Mouse (Mus musculus) urinary bladder, adult 18-20 months (tissue): ENCODE data around the gene Lgals7.

ENCODE experiments used
- DNase-seq, 2 experiments: peaks; one replicate each; pipeline ENCODE4 v3.0.0; 2022; ENCODE audit warnings: low spot score in 2 of 2, mixed read lengths in 2 of 2

Gene Lgals7

DNA sequence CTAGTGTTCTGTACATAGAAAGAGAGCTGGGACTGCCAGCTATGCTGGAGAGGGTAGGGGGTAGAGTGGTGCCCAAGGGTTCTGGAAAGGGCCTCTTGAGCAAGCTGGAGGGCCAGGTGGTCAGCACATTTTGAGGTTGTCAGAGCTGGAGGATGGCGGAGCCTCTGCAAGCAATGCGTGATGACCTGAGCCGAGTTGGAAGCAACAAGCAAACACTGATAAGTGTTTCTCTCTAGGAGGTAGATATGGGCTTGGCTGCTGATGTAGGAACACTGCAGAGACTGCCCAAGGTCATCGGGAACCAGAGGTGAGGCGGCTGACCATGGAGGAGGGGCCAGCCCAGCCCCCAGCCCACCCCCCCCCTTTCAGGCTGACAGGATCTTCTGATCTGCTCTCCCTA, 32.7 kb upstream of the Lgals7 start:
- DNase-seq = no peak

DNA sequence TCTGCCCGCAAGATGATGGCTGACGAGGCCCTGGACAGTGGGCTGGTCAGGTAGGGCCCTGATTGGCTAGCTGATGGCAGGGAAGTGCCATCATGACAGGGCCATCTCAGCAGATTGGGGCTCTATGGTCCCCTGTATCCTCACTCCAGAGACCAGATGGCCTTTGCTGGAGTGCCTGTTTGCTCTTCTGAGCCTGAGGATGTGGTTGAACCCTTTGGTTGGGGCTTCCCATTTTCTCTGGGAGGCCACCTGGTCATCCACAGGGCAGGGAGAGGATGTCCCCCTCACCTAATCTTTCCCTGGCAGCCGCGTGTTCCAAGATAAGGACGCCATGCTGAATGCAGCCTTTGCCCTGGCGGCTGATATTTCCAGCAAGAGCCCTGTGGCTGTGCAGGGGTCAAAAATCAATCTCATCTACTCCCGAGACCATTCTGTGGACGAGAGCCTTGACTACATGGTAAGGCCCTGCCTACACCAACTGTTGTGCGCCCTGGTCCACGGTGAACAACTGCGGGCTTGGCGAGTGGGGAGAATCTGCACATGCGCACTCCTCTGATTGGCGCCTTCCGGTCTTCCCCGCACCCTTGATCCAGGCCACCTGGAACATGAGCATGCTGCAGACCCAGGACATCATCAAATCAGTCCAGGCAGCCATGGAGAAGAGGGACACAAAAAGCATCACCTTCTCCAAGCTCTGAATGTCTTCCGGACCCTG, 32.1 kb upstream of the Lgals7 start:
- DNase-seq = no peak

DNA sequence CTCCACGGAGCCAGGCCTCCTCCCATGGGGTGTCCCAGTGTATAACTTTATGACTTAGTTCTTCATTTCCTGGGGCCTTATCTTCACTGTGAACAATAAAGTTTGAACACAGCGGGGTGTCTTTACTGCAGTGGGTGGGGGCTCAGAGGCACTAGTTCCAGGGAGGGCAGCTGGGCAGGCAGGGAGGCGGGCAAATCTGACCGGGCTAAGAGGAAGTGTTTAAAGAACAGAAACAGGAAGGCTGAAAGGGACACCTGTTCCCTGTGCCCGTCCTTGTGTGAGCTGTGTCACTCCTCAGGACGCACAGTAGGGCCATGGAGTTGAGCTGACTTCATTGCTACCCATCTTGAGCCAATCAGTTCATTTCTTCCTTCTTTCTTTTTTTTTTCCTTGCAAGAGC, 31.5 kb upstream of the Lgals7 start:
- no peak for DNase-seq

DNA sequence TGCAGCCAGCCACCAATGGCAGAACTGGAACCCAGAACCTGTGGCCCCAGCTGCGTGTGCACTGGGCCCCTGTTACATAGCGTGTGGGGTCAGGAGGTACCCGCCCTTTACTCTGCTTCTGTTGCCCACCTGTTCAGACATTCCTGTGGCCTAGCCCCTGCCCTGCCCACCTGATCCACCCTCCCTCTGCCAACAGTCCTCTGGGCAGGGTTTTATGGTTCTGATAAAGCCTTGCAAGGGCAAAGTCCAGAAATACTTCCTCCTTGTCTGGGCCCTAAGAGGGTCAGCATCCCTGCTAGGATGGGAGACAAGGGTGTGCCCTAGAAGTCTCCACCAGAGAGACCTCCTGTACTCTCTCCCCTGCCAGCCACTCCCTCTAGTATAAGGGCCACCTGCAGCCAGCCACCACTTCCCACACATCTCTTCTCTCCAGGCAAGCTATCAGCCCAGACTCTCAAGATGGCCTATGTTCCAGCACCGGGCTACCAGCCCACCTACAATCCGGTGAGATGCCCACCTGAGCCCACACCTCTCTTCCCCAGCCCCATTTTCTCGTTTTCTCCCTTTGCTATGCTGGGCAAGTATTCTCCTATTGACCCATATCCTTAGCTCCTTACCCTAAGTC, 29.8 kb upstream of the Lgals7 start, which contains the start of gene Lgals4:
TSS of gene Lgals4 (plus strand) at position 132 of the 625 bp plus-strand sequence.
- DNase-seq = no peak

DNA sequence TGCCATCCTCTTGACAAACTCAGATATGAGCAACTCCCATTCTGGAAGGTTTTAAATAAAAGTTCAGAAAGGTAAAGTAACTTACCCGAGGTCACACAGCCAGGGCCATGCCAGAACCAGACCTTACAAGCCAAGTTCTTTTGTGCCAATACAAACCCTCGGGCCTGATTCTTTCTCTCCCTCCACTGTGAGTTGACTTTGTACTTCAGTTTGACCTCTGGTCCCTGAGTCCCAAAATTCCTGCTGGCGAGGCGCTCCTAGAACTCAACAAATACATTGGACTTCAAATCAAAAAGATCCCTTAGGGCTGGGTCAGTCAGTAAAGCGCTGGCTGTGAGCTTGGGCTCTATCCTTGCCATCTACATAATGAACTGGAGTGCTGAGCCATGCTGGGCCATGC, 26.7 kb upstream of the Lgals7 start:
- no peak for DNase-seq

DNA sequence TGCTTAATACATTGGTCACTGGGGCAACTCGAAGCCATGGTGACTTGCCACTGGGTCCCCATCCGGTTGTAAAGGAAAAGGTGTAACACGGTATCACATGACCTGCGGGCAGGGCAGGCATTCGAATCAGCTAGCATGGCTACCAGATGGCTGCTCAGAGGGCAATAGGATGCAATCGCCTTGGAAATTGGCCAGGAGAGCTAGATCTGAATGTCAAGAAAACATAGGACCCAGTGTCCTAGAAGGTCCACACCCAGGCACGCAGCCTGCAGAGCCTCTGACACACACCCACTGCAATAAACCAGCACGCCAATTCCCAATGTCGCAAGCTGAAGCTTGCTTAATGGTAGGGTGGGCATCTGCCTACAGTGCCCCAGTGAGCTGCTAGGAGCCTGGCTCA, 25.3 kb upstream of the Lgals7 start:
- DNase-seq = no peak

DNA sequence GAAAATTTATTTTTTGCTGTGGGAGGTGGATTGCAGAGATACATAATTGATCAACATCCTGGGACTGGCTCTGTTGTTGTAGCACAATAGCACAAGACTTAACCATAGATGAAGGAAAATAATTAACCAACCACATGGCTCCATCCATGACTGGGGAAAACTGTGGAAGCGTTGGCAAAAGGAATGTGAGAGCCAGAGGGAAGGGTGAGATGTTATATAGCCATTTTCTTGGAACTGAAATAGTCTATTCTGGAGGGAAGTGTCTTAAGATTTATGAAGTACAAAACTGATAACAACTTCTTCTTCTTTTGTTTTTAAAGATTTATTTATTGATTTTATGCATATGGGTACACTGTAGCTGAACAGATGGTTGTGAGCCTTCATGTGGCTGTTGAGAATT, 16.4 kb upstream of the Lgals7 start:
- DNase-seq = no peak

DNA sequence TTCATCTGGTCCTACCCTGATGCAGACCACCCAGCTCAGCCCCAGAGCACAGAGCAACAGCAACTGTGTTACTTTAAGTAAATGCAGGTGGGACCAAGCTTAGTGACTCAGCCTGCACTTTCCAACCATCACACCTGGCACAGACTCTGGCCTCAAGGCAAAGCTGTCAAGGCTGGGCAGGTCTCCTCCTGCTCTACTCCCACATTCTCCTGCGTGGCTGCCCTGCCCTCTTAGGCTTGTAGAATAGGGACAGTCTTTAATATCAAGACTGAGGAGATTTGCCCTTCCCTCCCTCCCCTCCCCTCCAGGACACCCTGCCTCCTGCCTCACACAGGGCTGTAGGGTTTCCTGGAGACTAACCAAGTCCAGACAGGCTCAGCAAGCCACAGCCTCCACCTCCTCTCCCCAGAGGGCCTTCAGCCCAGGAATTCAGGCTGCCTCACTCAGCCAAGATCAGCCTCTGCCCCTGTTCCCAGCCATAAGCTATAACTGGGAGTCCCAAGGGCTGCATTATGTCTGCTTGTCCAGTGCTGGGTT, 13.9 kb upstream of the Lgals7 start:
- peak in 1 of 2 experiments; percentile 66 for DNase-seq

DNA sequence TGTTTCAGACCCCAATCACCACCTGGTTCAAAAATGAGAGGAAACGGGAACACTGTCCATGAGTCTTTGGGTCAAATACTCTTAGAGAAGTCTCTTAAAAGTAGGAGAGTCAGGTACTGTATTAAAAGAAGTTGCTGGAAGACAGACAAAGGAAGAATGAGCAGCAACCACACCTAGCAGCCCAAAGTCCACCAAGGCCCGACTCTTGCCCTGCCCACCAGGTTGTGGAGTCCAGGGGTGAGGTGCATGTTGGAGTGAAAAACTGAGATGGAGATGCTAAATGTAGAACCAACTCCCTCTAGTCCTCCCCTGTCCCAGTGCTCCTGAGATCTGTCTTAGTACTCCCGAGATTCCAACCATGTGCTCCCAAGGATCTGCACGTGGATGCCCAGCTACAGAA, 13.0 kb upstream of the Lgals7 start:
- DNase-seq = no peak

DNA sequence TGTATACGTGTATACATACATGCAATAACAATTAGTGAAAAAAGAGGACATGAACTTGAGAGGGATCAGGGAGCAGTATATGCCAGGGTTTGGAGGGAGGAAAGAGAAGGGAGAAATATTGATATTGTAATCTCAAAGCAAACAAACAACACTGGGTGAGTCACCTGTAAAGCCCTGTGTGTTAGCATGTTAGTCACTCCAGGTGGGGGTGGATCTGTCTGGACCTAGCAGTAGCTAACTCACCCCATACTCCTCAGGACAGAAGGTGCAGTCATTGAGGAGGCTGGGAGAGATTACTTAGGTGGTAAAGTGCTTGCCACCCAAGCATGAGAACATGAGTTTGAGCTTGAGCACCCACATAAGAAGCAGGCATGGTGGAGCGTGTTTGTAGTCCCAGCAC, 3.7 kb upstream of the Lgals7 start:
- DNase-seq = no peak

DNA sequence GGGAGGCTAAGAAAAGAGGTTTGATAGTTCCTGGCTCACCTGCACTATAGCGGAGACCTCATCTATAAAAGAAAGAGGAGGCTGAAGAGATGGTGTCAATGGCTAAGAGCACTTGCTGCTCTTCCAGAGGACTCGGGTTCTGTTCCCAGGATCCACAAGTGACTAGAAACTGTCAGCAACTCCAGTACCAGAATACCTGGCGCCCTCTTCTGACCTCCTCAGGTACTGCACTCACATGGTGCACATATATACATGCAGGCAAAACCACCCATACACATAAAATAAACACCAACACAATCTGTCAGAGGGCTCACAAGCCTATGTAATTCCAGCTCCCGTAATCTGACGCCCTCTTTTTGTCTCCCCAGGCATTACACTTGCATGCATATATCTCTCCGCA, 2.8 kb upstream of the Lgals7 start:
- DNase-seq = no peak

DNA sequence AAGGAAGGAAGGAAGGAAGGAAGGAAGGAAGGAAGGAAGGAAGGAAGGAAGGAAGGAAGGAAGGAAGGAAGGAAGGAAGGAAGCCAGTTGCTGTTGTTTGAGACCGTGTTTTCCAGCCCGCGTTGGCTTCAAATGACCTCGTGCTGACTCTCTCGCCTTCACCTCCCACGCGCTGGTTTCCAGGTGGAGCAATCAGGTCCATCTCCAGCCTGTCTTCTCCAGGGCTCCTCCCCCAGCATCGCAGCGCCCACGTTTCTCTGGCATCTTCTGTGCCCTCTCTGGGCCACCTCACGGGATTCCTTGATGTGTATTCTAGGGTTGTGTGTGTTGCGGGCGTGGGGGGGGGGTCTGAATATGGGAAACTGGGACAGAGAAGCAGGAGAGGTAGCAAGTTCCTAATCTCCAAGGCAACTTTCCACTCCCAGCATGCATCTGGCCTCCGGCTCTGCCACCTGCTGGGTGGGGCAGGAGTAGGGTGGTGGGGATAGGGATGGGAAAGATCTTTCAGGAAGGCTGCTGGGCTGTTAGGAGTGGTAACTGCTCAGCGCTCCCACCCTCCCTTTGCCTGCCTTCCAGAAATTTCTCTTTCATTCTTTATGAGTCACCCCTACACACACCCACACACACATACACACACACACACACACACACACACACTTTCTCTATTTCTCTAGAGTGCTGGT, 695 bp upstream of the Lgals7 start:
- no peak for DNase-seq

DNA sequence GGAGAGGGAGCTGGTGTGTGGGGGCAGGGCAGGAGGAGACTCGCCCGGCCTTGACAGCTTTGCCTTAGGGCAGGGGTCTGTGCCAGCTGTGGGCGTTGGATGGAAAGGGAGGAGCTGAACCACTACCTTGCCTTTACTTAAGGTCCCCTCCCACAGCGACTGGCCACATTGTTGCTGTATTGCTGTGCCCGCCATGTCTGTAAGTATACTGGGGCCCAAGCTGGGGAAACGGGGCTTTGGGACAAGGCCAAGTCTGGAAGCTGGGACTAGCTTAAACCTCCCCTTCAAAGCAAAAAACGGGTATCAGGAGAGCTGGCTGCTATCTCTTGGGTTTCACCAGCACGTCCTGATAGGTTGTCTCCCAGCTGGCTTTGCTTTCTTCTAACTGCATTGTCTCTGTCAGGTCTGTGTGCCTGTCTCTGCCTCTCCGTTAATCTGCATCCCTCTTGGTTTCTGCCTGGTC, 666 bp downstream of the Lgals7 start:
- no peak for DNase-seq

DNA sequence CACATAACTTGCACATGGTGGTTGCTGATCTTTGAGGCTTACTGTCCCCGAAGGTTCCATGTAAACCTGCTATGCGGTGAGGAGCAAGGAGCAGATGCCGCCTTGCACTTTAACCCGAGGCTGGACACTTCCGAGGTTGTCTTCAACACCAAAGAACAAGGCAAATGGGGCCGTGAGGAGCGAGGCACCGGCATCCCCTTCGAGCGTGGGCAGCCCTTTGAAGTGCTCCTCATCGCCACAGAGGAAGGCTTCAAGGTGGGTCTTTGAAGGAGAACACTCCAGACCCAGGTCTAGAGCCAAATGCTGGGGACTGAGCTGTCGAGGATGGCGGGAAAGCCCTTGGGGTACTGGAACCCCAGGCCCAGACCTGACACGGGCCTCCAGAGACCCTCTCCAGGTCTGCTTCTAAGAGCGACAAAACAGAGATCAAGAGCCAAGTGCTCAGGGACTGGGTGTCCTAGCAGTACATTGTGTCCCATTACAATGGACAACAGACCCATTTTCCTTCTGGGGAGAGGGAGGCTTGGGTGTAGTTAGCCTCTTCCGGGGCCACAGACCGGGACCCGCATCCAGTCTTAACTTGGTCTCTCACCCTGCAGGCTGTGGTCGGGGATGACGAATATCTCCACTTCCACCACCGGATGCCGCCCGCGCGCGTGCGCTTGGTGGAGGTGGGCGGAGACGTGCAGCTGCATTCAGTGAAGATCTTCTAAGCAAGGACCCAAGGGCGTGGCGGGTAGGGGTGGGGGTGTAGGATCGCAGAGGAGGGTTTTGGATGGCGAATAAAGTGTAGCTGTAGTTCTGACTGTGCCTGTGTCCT, 2.0 kb downstream of the Lgals7 start:
- DNase-seq = peak; percentile 68 to 78

DNA sequence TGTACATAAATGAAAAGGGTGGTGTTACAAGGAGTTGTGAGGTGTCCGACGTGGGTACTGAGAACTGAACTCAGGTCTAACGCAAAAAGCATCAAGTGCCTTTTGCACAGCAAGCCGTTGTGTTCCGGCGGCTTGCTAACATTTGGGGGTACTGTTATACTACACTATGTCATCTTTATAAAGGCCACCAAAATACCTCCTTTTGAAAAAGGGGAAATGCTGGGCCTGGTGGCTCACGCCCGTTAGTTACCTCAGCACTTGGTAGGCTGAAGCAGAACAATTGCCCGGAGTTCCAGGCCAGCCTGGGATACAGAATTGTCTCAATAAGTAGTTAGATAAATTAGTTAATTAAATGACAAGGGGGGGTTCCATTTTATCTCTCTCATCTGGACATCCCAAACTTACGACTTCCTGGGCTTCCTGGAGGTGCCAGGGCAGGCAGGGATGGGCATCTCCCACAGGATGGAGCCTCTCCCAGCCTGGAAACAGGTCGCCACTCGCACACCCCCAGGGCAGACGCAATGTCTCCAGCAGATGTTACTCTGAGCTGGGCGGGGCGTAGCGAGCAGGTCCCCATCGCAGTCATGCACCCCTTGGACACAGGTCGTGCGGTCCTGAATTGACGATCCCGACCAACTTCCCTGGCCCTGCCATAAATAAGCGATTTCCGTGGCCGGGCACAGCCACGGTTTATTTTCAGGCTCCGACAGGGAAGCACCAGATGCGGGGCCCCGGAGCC, 3.3 kb downstream of the Lgals7 start:
- DNase-seq = no peak

DNA sequence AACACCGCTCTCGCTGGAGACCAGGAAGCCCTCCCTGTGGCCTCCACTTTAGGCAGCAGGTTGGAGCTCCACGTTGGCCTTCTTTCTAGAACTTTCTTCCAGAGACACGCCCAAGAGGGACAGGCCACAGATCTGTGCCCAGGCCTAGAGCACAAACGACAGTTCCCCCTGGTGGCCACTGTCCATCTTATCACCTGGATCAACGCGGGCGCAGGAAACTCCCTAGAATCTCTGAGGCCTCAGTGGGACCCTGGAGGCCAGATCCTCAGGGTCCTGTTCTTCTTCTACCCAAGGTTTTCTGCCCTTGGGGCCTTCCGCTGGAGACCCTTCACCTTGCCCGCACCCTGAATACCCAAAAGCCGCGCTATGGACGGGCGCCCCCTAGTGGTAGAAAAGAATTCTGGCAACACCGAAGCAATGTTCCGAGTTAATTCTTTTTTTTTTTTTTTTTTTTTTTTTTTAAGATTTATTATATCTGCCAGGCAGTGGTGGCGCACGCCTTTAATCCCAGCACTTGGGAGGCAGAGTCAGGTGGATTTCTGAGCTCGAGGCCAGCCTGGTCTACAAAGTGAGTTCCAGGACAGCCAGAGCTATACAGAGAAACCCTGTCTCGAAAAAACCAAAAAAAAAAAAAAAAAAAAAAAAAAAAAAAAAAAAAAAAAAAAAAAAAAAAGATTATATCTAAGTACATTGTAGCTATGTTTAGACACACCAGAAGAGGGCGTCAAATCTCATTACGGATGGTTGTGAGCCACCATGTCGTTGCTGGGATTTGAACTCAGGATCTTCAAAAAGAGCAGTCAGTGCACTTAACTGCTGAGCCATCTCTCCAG, 4.1 kb downstream of the Lgals7 start:
- peak; percentile 56 to 64 for DNase-seq

DNA sequence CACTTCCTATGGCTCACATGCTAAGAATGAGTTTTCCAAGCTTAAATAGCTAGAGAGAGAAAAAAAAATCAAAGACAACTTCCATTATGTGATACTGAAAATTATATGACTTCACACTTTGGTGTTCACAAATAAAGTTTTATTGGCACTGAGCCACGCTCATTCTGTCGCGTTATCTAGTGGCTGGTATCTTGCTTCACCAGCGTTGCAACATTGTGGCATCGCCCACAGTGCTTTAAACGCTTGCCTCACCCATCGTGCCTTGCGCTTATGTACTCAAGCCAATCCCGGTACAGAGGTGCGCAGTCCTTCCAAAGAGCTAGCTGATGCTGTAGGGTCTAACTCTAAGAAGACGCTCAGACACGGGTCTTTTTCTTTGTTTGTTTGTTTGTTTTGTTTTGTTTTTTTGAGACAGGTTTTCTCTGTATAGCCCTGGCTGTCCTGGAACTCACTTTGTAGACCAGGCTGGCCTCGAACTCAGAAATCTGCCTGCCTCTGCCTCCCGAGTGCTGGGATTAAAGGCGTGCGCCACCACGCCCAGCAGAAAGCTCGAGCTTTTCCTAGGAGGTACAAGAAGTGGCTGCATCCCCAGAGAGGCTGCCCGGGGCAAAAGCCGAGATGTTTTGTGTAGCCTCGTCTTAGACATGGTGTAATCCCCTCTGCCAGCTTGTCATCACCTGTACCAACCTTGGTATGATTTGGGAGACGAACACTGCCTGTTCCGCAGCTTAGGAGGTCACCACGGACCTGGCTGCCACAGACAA, 7.4 kb downstream of the Lgals7 start:
- no peak for DNase-seq

DNA sequence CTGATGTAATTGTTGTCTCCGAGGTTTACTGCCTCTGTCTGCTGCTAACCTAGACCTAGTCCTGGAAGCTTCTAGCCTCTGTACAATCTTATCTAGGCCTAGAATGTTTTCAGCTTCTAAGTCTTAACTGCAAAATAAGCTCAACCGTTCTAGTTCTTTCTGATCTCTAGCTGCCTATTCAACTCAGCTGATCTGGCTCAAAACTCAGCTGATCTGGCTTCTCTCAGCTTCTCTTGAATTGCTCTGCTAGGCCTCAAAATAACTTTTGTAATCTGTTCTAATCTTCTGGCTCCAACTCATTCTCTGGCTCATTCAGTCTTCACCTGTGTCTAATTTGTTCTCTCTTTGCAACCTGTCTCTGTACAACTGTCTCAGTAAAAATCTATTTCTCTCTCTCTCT, 10.9 kb downstream of the Lgals7 start:
- no peak for DNase-seq

DNA sequence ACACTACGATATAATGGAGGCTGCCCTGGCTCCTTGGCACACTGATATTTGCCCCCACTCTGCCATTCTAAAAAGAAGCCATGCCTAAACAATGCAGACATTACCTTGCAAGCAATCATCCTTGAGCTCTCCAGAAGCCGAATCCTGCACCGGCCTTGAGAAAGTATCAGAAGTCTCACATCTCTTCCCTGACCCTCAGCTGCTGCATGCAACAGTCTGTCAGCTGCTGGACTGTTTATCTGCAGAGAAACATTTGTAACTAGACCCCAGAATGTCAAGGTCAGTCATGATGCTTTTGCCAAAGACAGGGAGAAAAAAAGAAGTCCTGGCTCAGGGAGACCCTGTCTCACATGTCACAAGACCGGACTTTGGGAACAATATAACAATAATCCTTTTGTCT, 12.4 kb downstream of the Lgals7 start:
- DNase-seq = no peak
